In the genomic region with DNA sequence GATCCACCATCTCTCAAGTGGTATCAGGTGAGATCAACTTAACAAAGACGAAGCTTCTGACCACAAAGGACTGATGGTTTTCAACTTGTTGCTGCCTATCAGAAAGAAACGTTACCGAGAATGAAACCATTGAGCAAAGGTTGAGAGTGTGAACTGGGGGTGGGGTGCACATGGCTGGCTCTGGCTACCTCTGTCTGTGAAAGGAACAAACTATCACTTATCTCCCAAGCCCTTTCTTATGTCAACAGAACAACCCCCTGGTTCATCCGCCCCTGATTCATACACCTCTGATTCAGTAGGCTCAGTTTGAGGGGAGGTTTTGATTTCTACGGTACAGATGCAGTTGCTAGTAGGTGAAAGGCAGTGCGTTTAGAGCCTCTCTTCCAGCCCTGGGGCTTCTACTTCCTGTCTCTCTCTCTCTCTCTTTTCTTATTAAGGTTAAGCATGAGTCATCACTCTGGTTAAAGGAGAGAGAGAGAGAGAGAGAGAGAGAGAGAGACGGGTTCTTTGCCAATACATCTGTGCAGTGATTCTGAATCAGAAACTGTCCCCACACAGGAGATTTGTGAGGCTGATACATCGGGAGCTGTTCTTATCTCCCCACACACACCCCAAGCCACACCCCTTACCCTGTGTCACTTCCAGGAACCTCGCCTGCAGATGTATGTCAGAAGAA, we compare ENCODE assay signal across 11 mouse cellular contexts. TPM values are rescaled to one million over a fixed set of nuclear protein-coding genes. Genes with fewer than 3 reads are reported as not detected.
DNase-seq lines count a peak whose midpoint lies in the region; ATAC-seq and TF ChIP-seq lines count a peak whose summit lies in the region.
"Had no signal": no experiment of that assay in that cellular context is flagged by ENCODE, and none has a peak within 500 bp of the region (broad histone marks: within the 10 kb centered on the region; RNA-seq: fewer than 3 reads in every experiment).

No protein-coding gene starts in this region.

- H3K27me3 ChIP-seq in heart, embryonic 14.5 days (ENCODE audit: control insufficient read depth, insufficient read depth, low read length), result no peaks in the 10 kb centered on the region
- H3K27me3 ChIP-seq in small intestine, adult 2 months (ENCODE audit: control insufficient read depth, insufficient read depth, low read length), result no peaks in the 10 kb centered on the region
- no peaks in the 10 kb centered on the region for H3K27me3 ChIP-seq in forebrain, embryonic 13.5 days
- H3K27me3 ChIP-seq: limb, embryonic 13.5 days had no signal

- intact Hi-C loops in heart, postnatal 10 days (cut with DNase I), result no loop called here
- intact Hi-C loops in left cerebral cortex, adult 2 months (cut with DNase I), result no loop called here

- H3K9ac ChIP-seq in heart, embryonic 14.5 days (ENCODE audit: low read length), result no peak overlapping the region
- no peak overlapping the region for H3K9ac ChIP-seq in forebrain, embryonic 13.5 days
- H3K9ac ChIP-seq: limb, embryonic 13.5 days had no signal

- H3K4me3 ChIP-seq in heart, embryonic 14.5 days (ENCODE audit: control insufficient read depth in 1 of 2, insufficient read depth in 1 of 2, low read depth in 1 of 2, low read length in 2 of 2), result no peak overlapping the region
- H3K4me3 ChIP-seq in small intestine, adult 2 months (ENCODE audit: low read depth, low read length), result no peak overlapping the region
- H3K4me3 ChIP-seq in forebrain, embryonic 13.5 days, result no peak overlapping the region
- H3K4me3 ChIP-seq in left cerebral cortex, adult 2 months, result no peak overlapping the region
- H3K4me3 ChIP-seq: limb, embryonic 13.5 days had no signal

- WGBS in heart, embryonic 14.5 days, result 37% methylated on average over 9 of the region's 9 CpGs
- WGBS in small intestine, adult 2 months, result 14% methylated on average over 9 of the region's 9 CpGs
- WGBS in forebrain, embryonic 13.5 days, result 88% methylated on average over 9 of the region's 9 CpGs

- no peaks in the 10 kb centered on the region for H3K9me3 ChIP-seq in heart, embryonic 14.5 days (ENCODE audit: control insufficient read depth, low read length)
- H3K9me3 ChIP-seq in forebrain, embryonic 13.5 days (replicated peaks), result no peaks in the 10 kb centered on the region
- H3K9me3 ChIP-seq: limb, embryonic 13.5 days had no signal

- no peak for TF ChIP-seq CTCF in small intestine, adult 2 months (IDR thresholded peaks at IDR 0.05; ENCODE audit: extremely low read depth, insufficient read length, insufficient replicate concordance, low read depth, low read length)
- no peak for TF ChIP-seq CTCF in left cerebral cortex, adult 2 months (IDR thresholded peaks at IDR 0.05)

- H3K27ac ChIP-seq in heart, embryonic 14.5 days (replicated peaks in 1 of 2; ENCODE audit: control insufficient read depth in 1 of 2, insufficient read depth in 1 of 2, low read depth in 2 of 2, low read length in 2 of 2), result no peak overlapping the region
- H3K27ac ChIP-seq in small intestine, adult 2 months (ENCODE audit: insufficient read depth, low read depth, low read length), result peak overlapping the region; percentile 83
- H3K27ac ChIP-seq in forebrain, embryonic 13.5 days, result no peak overlapping the region
- no peak overlapping the region for H3K27ac ChIP-seq in left cerebral cortex, adult 2 months
- H3K27ac ChIP-seq: limb, embryonic 13.5 days had no signal

- peaks cover 2 to 5% of the 10 kb centered on the region in 2 experiments; a peak in 3 of 4 replicates for H3K4me1 ChIP-seq in heart, embryonic 14.5 days (ENCODE audit: control insufficient read depth in 2 of 2, insufficient read depth in 2 of 2, low read length in 2 of 2)
- H3K4me1 ChIP-seq in small intestine, adult 2 months (ENCODE audit: control insufficient read depth, insufficient read depth, insufficient read length, low read length), result peaks cover 17% of the 10 kb centered on the region; the same call in 1 of the 2 replicates
- H3K4me1 ChIP-seq in forebrain, embryonic 13.5 days, result no peaks in the 10 kb centered on the region
- H3K4me1 ChIP-seq: limb, embryonic 13.5 days had no signal

- no peak for DNase-seq in heart, postnatal 10 days
- DNase-seq in layer of hippocampus, adult 11-12 months (ENCODE audit: low spot score), result no peak
- DNase-seq in left cerebral cortex, adult 2 months (ENCODE audit: extremely low spot score in 1 of 2, low spot score in 2 of 2), result no peak
- DNase-seq: cerebellum, adult 11-12 months; gastrocnemius, postnatal 25 days had no signal

- H3K4me2 ChIP-seq in heart, embryonic 14.5 days (ENCODE audit: low read length), result peak overlapping the region; percentile 44
- H3K4me2 ChIP-seq in forebrain, embryonic 13.5 days, result no peak overlapping the region
- H3K4me2 ChIP-seq: limb, embryonic 13.5 days had no signal

- ATAC-seq in heart, embryonic 14.5 days (ENCODE audit: insufficient number of reproducible peaks, insufficient read depth, low FRiP score, low read depth), result no peak
- ATAC-seq in CD4-positive, CD25-positive, alpha-beta regulatory T cell, adult 4 months, result peak; percentile 93
- peak; percentile 60 for ATAC-seq in common myeloid progenitor, adult 5-6 weeks (replicated peaks; ENCODE audit: low read depth, poor library complexity, severe bottlenecking)
- ATAC-seq in forebrain, embryonic 13.5 days, result no peak

- no peak for TF ChIP-seq POLR2A in small intestine, adult 2 months (IDR thresholded peaks at IDR 0.05; ENCODE audit: low read depth, low read length)

- no peaks in the 10 kb centered on the region for H3K36me3 ChIP-seq in heart, embryonic 14.5 days (ENCODE audit: control insufficient read depth, insufficient read depth, low read length)
- H3K36me3 ChIP-seq in small intestine, adult 2 months (ENCODE audit: control insufficient read depth, insufficient read depth, low read length), result no peaks in the 10 kb centered on the region
- H3K36me3 ChIP-seq in forebrain, embryonic 13.5 days (ENCODE audit: poor library complexity, severe bottlenecking), result no peaks in the 10 kb centered on the region
- H3K36me3 ChIP-seq: limb, embryonic 13.5 days had no signal

RNA-seq across cellular contexts. Expression of gene Hif1a, which starts 59.0 kb away (rescaled TPM):
- polyA plus RNA-seq in heart, embryonic 14.5 days (2014; fragmentation: Nextera tagmentation; extraction: Ambion mirVana), result 174 and 177 TPM in 2 replicates
- total RNA-seq in heart, postnatal 10 days (2021), result 100 to 1,000 TPM in 1 of 2 experiments, 10 to 100 TPM in 1; 95.2 to 111 TPM
- polyA plus RNA-seq in CD4-positive, CD25-positive, alpha-beta regulatory T cell, adult 4 months (2017; shearing (Covaris generic)), result 10 to 100 TPM; 71.8 to 75.2 TPM
- 52.3 and 59.7 TPM in 2 replicates for total RNA-seq in common myeloid progenitor, adult 5-6 weeks (2017)
- polyA plus RNA-seq in small intestine, adult 2 months (2012; rRNA removed), result 11.6 and 23.7 TPM in 2 replicates
- polyA plus RNA-seq in forebrain, embryonic 13.5 days (2015; fragmentation: Nextera tagmentation; extraction: Ambion mirVana), result 77.4 and 78.7 TPM in 2 replicates
- total RNA-seq in left cerebral cortex, adult 2 months (2021), result 10 to 100 TPM; 51.7 to 53.3 TPM

Comparison
In these comparisons a context has a peak if more than half of its experiments do, and no peak if none do; other contexts are left out.
1. ATAC-seq: peak in CD4-positive, CD25-positive, alpha-beta regulatory T cell, adult 4 months (single experiment) and common myeloid progenitor, adult 5-6 weeks (single experiment); none in heart, embryonic 14.5 days (single experiment) and forebrain, embryonic 13.5 days (single experiment).